Mouse (Mus musculus) embryonic facial prominence, embryonic 10.5 days (tissue): ENCODE measurements around the gene Zc3h14. TPM values are rescaled to one million over a fixed set of nuclear protein-coding genes. Genes with fewer than 3 reads are reported as not detected.

Experiments
- DNase-seq: peaks from one replicate; pipeline ENCODE4 v3.0.0-alpha.2; 2017; ENCODE audit warnings: low spot score
- H3K27ac ChIP-seq: fragments of 300-500 bp; sonication (generic); replicated peaks from 2 replicates; pipeline ENCODE4 v1.5.1; 2016; ENCODE audit warnings: mild to moderate bottlenecking
- H3K27me3 ChIP-seq: fragments of 300-500 bp; sonication (generic); replicated peaks from 2 replicates; pipeline ENCODE4 v1.6.1; 2016; ENCODE audit warnings: low read depth, mild to moderate bottlenecking; ENCODE audit not compliant: poor library complexity, severe bottlenecking
- H3K36me3 ChIP-seq: fragments of 300-500 bp; sonication (generic); replicated peaks from 2 replicates; pipeline ENCODE4 v1.6.1; 2016; ENCODE audit warnings: mild to moderate bottlenecking, moderate library complexity
- H3K4me1 ChIP-seq: fragments of 300-500 bp; sonication (generic); 2 replicates; pipeline ENCODE4 v1.6.1; 2016
- H3K4me3 ChIP-seq: fragments of 300-500 bp; sonication (generic); 2 replicates; pipeline ENCODE4 v1.5.1; 2016; ENCODE audit warnings: mild to moderate bottlenecking, moderate library complexity
- H3K9me3 ChIP-seq: fragments of 300-500 bp; sonication (generic); 2 replicates; pipeline ENCODE4 v1.6.1; 2016; ENCODE audit warnings: mild to moderate bottlenecking
- WGBS: fragments of 180-500 bp; shearing (Covaris S2); methylation state at CpG from one replicate; pipeline ENCODE4 v1.1.7; 2016; 5-methylcytosine and 5-hydroxymethylcytosine counted together
- polyA plus RNA-seq: library from polyadenylated mRNA; unstranded; fragments of >200 nt; fragmentation: Nextera tagmentation; extraction: Ambion mirVana; gene quantifications from 2 replicates; pipeline ENCODE4 v1.2.1, GENCODE M21; 2016

The Zc3h14 gene
- polyA plus RNA-seq, 1 experiment from 2014 or later = 131 TPM

GRCm38 (mm10) chr12:98832929-98833598 is 86.3 kb downstream of the Zc3h14 start:
- Histone ChIP-seq H3K9me3 (no peaks in the 10 kb centered on the region), H3K4me3 (no peak overlapping the region), H3K27me3 (no peaks in the 10 kb centered on the region), H3K36me3 (peaks cover 8% of the 10 kb centered on the region), H3K27ac (no peak overlapping the region), H3K4me1 (no peaks in the 10 kb centered on the region)
- 91% methylated on average over 8 of the region's 8 CpGs for WGBS
- DNase-seq = no peak

- H3K36me3 ChIP-seq = peaks cover 3% of the 10 kb centered on the region
- H3K4me3 ChIP-seq = no peak overlapping the region
- H3K4me1 ChIP-seq = no peaks in the 10 kb centered on the region
- DNase-seq = no peak
- no peaks in the 10 kb centered on the region for H3K27me3 ChIP-seq
- H3K27ac ChIP-seq = no peak overlapping the region
- WGBS = 94% methylated on average over 1 of the region's 1 CpGs
- H3K9me3 ChIP-seq = no peaks in the 10 kb centered on the region
Measured at GRCm38 (mm10) chr12:98833901-98834300, 87.1 kb downstream of the Zc3h14 start.

GRCm38 (mm10) chr12:98834879-98835278 is 88.1 kb downstream of the Zc3h14 start:
- Histone ChIP-seq H3K36me3 (no peaks in the 10 kb centered on the region; the same call in none of the 2 replicates), H3K27ac (no peak overlapping the region), H3K27me3 (no peaks in the 10 kb centered on the region), H3K4me3 (no peak overlapping the region), H3K9me3 (no peaks in the 10 kb centered on the region), H3K4me1 (no peaks in the 10 kb centered on the region)
- 92% methylated on average over 2 of the region's 2 CpGs for WGBS
- no peak for DNase-seq

GRCm38 (mm10) chr12:98835466-98835865 is 88.7 kb downstream of the Zc3h14 start:
- Histone ChIP-seq H3K9me3 (no peaks in the 10 kb centered on the region), H3K36me3 (no peaks in the 10 kb centered on the region; the same call in none of the 2 replicates), H3K27me3 (no peaks in the 10 kb centered on the region), H3K27ac (no peak overlapping the region), H3K4me3 (no peak overlapping the region), H3K4me1 (no peaks in the 10 kb centered on the region)
- no peak for DNase-seq
- 87% methylated on average over 2 of the region's 2 CpGs for WGBS

Other genes starting within 250 kb of the Zc3h14 start
- 4.3 and 6.9 TPM in 2 replicates for gene Kcnk10, start 168.7 kb upstream of the Zc3h14 start, polyA plus RNA-seq
- 21.7 and 22.1 TPM in 2 replicates for gene Spata7, start 118.8 kb upstream of the Zc3h14 start, polyA plus RNA-seq
- gene Ptpn21, start 9.6 kb upstream of the Zc3h14 start, polyA plus RNA-seq = 5.0 and 5.1 TPM in 2 replicates
- gene Eml5, start 154.5 kb downstream of the Zc3h14 start, polyA plus RNA-seq = 5.9 and 8.6 TPM in 2 replicates
- 31.4 and 31.9 TPM in 2 replicates for gene Ttc8, start 173.6 kb downstream of the Zc3h14 start, polyA plus RNA-seq